Mouse (Mus musculus): ENCODE measurements around the gene Gse1. TPM values are rescaled to one million over a fixed set of nuclear protein-coding genes. Genes with fewer than 3 reads are reported as not detected.

The Gse1 gene
- total RNA-seq, 4 experiments from 2014 or later: 30.7 to 64.5 (median 48.4) TPM

- DNase-seq: no peak
These were observed 273.2 kb downstream of the Gse1 start for GRCm38 (mm10) chr8:120501426-120501825.

GRCm38 (mm10) chr8:120502428-120502827 lies 274.2 kb downstream of the Gse1 start:
- no peak for DNase-seq

GRCm38 (mm10) chr8:120504251-120505081 lies 276.2 kb downstream of the Gse1 start:
- peak; percentile 82 for DNase-seq

- no peak for DNase-seq
These were observed 276.8 kb downstream of the Gse1 start for GRCm38 (mm10) chr8:120505082-120505511.

GRCm38 (mm10) chr8:120505619-120506310 lies 277.5 kb downstream of the Gse1 start:
- no peak for DNase-seq

GRCm38 (mm10) chr8:120506562-120506961 lies 278.3 kb downstream of the Gse1 start:
- DNase-seq: no peak

- DNase-seq: no peak
These were observed 279.0 kb downstream of the Gse1 start for GRCm38 (mm10) chr8:120507290-120507689.

- DNase-seq: no peak
These were observed 281.1 kb downstream of the Gse1 start for GRCm38 (mm10) chr8:120509136-120510034.

- no peak for DNase-seq
These were observed 281.8 kb downstream of the Gse1 start for GRCm38 (mm10) chr8:120510035-120510416.

- no peak for DNase-seq
These were observed 282.7 kb downstream of the Gse1 start for GRCm38 (mm10) chr8:120510863-120511457.

- DNase-seq: no peak
These were observed 283.5 kb downstream of the Gse1 start for GRCm38 (mm10) chr8:120511737-120512136.

- DNase-seq: no peak
These were observed 284.1 kb downstream of the Gse1 start for GRCm38 (mm10) chr8:120512326-120512725.

GRCm38 (mm10) chr8:120513145-120513544 lies 284.9 kb downstream of the Gse1 start:
- no peak for DNase-seq

GRCm38 (mm10) chr8:120513638-120514461 lies 285.6 kb downstream of the Gse1 start:
- DNase-seq: no peak

GRCm38 (mm10) chr8:120515214-120515613 lies 287.0 kb downstream of the Gse1 start:
- no peak for DNase-seq

- no peak for DNase-seq
These were observed 287.4 kb downstream of the Gse1 start for GRCm38 (mm10) chr8:120515650-120516049.

- DNase-seq: no peak
These were observed 288.0 kb downstream of the Gse1 start for GRCm38 (mm10) chr8:120516182-120516755.

- DNase-seq: no peak
These were observed 289.6 kb downstream of the Gse1 start for GRCm38 (mm10) chr8:120517666-120518410.

- no peak for DNase-seq
These were observed 290.7 kb downstream of the Gse1 start for GRCm38 (mm10) chr8:120518736-120519534.

Data from adrenal gland, adult 8-10 months (tissue).